19 mouse cellular contexts compared by ENCODE assay signal in genomic region chr19:4089128-4089527, GRCm38 (mm10). TPM values are rescaled to one million over a fixed set of nuclear protein-coding genes. Genes with fewer than 3 reads are reported as not detected.
"Had no signal": no experiment of that assay in that cellular context is flagged by ENCODE, and none has a peak within 500 bp of the region (broad histone marks: within the 10 kb centered on the region; RNA-seq: fewer than 3 reads in every experiment).

No protein-coding gene starts in this region.

- H3K27me3 ChIP-seq: neural tube, embryonic 12.5 days; stomach, embryonic 15.5 days had no signal

- H3K4me2 ChIP-seq: lung, embryonic 14.5 days; midbrain, embryonic 12.5 days; midbrain, embryonic 15.5 days; neural tube, embryonic 12.5 days; stomach, embryonic 15.5 days had no signal

- H3K4me1 ChIP-seq: midbrain, embryonic 10.5 days; midbrain, embryonic 12.5 days; midbrain, embryonic 15.5 days; neural tube, embryonic 12.5 days; stomach, embryonic 15.5 days had no signal

- DNase-seq: lung, adult 18-20 months; lung, embryonic 14.5 days; lung, postnatal 10 days; lung, postnatal 4 days; right cerebral cortex, postnatal 14 days; thymus, adult 2 months; thymus, postnatal 25 days; thymus, postnatal 4 days had no signal

- H3K36me3 ChIP-seq: midbrain, embryonic 10.5 days; midbrain, embryonic 12.5 days; midbrain, embryonic 15.5 days; neural tube, embryonic 12.5 days; stomach, embryonic 15.5 days had no signal

- H3K27ac ChIP-seq: midbrain, embryonic 10.5 days; midbrain, embryonic 12.5 days; midbrain, embryonic 15.5 days; neural tube, embryonic 12.5 days; stomach, embryonic 15.5 days; stomach, postnatal 0 days had no signal

- H3K9me3 ChIP-seq: midbrain, embryonic 10.5 days; midbrain, embryonic 12.5 days; midbrain, embryonic 15.5 days; neural tube, embryonic 12.5 days; stomach, embryonic 15.5 days had no signal

- ATAC-seq: midbrain, embryonic 15.5 days had no signal

- H3K9ac ChIP-seq: lung, embryonic 14.5 days; midbrain, embryonic 12.5 days; midbrain, embryonic 15.5 days; neural tube, embryonic 12.5 days; stomach, embryonic 15.5 days had no signal

- H3K4me3 ChIP-seq: midbrain, embryonic 10.5 days; midbrain, embryonic 12.5 days; midbrain, embryonic 15.5 days; neural tube, embryonic 12.5 days; stomach, embryonic 15.5 days had no signal

RNA-seq across cellular contexts. Expression of gene Cabp2, which starts 7.8 kb away (rescaled TPM):
- polyA plus RNA-seq: lung, embryonic 14.5 days; lung, embryonic 16.5 days; midbrain, embryonic 10.5 days; midbrain, embryonic 12.5 days; midbrain, postnatal 0 days; neural tube, embryonic 12.5 days; neural tube, embryonic 14.5 days; stomach, postnatal 0 days; testis, adult 2 months; urinary bladder, adult 2 months had no signal

RNA-seq across cellular contexts. Expression of gene Gstp3, which starts 29.8 kb away (rescaled TPM):
- polyA plus RNA-seq: lung, embryonic 14.5 days; midbrain, embryonic 12.5 days; midbrain, embryonic 15.5 days; midbrain, postnatal 0 days; neural tube, embryonic 12.5 days; neural tube, embryonic 14.5 days; testis, adult 2 months had no signal
